Mouse (Mus musculus) ES-Bruce4 (cell line): Measurements from ENCODE around the gene Pex16.

Experiments
- CTCF ChIP-seq: IDR thresholded peaks from one replicate; pipeline ENCODE4 v1.8.1; 2011; ENCODE audit warnings: low read depth, low read length
- POLR2A ChIP-seq: IDR thresholded peaks from one replicate; pipeline ENCODE4 v1.8.1; 2011; ENCODE audit warnings: low read length; ENCODE audit not compliant: insufficient read depth

DNA sequence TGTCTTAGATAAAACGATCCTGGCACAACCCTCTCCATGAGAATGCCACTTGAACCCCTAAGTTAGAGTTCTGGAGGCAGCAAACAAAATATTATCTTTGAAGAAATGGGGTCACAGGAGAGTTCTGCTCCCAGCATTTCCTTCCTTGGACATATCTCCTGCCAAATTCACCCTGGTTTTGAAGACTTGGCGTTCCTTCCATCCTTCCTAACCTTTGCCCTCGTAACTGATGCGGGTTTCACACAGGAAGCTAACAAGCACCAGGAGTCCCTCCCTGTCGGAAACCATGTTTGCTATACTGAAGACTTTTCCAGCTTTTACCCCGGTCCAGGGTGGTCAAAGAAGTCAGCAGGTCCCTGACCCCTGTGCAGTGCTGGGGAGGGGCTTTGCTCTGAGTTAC, 20.3 kb upstream of the Pex16 start:
- TF ChIP-seq CTCF: no peak
- TF ChIP-seq POLR2A: no peak
